Mouse (Mus musculus) erythroid progenitor cell, adult 5-6 weeks (primary cell): ENCODE measurements at regions not wholly inside any gene's neighbourhood (a gene's known extent, or its start where the extent isn't known, plus 50 kb on each side); places are given as distances from the start of the nearest gene placed in this dataset.
"Not testable (repeated sequence)": the region's sequence is repeated elsewhere in the genome, so short reads cannot be mapped to it uniquely, and the experiment has no call there.

Experiments used
- ATAC-seq: replicated peaks from 2 replicates; pipeline ENCODE4 v1.8.0; 2016; ENCODE audit warnings: moderate number of reproducible peaks, mild to moderate bottlenecking, moderate TSS enrichment, inconsistent platforms; ENCODE audit not compliant: poor library complexity, low FRiP score, severe bottlenecking

- ATAC-seq, result no peak
These were observed 209.5 kb downstream of the Sorl1 start for GRCm38 (mm10) chr9:41914611-41915010.

GRCm38 (mm10) chr9:41913911-41914310 is 210.2 kb downstream of the Sorl1 start:
- no peak for ATAC-seq

DNA sequence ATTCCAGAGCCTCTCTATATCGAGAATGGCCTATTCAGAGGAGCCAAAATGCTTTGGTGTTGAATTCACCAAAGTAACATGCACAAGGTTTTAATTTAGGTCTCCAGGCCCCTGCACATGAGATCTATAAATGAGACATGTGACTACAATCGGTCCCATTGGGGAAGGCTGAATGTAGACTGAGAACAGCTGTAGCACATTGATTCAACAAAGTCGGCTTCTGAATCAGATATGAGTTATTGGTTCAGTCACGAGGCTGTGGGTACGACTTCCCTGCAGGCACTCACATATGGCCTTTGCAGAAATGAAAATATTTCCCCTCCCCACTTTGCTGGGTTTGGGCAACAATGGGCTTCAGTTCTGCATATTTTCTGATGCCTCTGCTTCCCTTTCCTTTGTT is 211.6 kb downstream of the Sorl1 start:
- no peak for ATAC-seq

DNA sequence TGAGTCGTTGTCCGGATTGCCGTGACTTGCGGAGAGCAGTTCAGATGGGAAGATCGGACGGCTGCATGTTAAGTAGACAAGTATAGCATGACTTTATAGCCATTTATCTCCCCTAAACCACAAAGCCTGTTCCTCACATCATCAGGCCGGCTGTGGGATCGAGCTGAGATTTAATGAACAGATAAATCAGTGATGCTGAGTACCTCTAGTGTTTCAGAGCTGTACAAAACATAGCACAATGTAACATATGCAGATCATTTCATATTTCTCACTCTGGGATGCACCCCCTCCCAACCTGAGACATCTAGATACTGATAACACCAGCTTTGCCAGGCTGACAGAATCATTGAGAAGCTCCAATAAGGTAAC is 223.5 kb downstream of the Sorl1 start:
- no peak for ATAC-seq

DNA sequence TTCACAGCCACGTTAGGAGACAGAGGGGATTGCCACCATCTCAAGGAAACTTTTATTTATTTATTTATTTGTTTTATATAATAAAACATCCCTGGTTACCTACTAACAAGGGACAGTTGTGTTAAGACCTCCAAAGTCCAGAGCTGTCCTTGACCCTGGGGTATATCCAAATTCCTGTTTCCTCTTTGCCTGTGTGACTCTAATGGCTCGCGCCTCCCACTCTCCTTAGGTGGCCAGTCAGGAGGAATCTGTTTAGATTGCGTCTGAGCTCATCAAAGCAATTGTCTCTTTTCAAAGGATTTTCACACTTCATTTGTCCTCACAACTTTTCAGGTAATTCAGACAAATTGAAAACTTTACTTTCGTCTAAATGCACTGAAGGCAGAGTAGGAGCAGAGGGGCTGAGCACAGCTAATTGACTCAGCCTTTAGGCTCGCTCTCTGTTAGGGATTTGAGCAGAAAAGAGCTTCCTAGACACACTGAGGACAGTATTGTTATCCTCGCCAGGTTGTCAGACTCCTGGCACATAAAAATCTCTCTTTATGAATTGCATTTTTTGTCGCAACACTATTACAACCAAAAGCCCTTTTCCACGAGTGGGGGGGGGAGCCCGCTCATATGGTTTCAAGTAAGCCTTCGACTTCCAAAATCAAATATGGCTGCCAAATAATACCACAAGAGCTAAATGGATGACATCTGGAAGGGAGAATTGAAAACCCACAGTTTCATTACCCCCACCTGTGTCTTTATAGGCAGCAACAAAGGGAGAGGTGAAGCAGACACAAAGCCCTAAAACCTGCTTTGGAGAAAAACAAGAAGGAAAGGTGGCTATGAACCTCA is 224.1 kb downstream of the Sorl1 start:
- no peak for ATAC-seq

DNA sequence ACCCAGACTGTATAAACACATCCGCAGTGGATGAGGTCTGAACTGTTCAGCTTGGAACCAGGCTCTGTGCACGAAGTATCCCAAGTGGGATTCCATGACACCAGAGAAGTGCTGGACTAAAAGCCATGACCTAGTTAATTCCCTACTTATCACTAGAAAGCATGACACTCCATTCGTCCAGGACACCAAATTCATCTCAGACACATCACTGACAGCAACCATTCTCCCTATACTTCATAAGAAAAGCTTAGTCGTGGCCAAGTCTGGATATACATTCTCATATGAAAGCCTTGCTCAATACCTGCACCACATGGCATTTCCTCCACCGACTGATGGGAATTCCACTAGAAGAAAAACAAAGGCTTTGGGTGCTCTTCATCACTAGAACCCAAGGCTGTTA is 229.0 kb downstream of the Sorl1 start:
- no peak for ATAC-seq

DNA sequence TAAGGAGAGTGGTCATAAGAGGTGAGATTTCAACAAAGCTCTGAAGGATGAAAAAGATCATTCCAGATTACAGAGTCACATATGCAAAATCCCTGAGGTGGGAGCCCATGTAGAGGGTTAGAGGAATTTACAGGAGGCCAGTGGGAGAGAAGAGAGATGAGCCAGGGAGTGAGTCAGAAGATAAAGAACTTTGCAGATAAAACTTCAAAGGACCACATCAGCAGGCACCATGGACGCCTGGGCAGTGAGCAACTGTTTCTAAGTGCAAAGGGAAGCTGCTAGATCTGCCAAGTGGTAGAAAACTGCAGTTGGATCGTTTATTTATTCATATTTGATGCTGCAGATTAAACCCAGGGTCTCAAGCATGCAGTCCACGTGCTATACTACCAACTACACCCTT is 231.3 kb downstream of the Sorl1 start:
- ATAC-seq, result no peak

DNA sequence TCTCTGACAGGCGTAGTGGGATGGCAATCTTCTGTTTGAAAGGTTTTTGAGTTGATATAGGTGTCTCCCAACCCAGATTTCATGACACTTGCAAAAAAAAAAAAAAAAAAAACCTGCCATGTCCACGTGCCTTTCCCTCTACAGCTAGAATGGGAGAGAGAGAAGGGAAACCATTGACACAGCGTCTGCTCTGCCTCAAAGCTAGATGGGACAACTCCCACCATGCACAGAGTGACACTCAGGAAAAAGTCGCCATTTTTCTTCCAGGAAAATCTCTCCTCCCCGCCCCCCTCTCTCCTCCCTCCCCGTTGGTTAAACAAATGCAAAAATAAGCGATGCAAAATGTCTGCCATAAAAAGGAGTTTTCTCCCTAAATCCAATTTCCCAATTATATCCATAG is 232.9 kb downstream of the Sorl1 start:
- no peak for ATAC-seq

GRCm38 (mm10) chr9:41890273-41891141 is 233.6 kb downstream of the Sorl1 start:
- ATAC-seq, result no peak

DNA sequence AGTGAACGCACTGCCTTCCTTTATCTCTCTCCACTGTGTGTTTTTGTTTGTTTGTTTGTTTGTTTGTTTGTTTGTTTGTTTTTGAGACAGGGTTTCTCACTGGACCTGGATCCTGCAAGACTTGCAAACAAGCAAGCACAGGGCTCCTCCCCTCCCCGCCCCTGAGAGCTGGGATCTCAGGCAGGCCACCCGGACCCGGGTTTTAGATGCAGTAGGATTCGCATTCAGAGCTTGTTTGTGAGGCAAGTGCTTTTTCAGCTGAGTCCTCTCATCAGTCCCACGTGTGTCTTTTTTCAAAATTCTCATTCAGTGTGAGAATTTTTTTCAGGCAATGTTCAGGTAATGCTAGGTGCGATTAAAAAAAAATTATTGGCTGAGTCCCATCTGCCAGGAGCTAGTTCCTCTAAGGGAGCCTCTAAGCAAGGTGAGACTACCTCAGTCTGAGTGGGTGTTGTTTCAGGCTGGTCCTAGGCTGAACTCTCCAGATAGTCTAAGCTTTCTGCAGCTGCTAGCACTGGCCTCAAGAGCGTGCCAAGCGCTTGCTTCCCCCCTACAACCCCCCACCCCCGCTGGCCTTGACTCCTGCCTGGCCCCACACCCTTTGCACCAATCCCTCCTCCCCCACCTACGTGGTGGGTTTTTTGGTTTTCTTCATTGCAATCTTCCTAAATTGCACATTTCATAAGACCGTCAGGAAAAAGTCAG is 234.4 kb downstream of the Sorl1 start:
- no peak for ATAC-seq

- no peak for ATAC-seq
These were observed 235.4 kb downstream of the Sorl1 start for GRCm38 (mm10) chr9:41888616-41889150.

DNA sequence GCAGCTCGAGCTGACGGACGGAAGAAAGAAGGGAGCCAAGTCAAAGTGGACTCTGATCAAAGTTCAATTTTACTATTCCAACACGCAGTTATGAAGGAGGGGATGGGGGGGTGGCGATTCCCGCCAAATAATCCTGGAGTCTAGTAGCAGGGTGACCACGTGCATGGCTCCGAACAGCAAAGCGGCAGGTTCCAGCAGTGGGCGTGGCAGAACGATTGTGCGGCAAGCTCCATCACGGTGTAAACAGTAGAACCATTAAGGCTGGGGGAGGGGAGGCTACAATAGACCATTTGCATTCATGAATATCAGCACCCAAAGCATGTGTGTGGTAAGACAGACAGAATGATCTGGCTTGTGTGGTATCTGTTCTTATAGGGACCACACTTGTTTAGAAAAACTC is 237.6 kb downstream of the Sorl1 start:
- not testable (repeated sequence) for ATAC-seq

DNA sequence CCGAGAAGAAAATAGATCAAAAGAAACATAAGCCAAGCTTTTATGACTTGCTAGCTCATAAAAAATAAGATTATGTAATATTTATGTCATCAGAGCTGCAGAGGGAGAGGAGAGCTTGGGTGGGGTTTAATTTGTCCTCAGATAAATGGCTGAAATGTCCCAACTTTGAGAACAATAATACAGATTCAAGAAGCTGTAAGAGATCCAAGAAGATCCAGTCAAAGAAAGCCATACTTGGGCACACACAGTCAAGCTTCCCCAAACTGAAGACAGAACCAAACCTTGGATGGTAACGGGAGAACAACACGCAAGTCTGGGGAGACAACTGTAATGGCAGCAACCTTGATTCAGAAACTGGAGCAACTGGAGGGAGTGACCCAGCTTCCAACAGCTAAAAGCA is 243.6 kb downstream of the Sorl1 start:
- no peak for ATAC-seq

GRCm38 (mm10) chr9:41879080-41879479 is 245.0 kb downstream of the Sorl1 start:
- no peak for ATAC-seq

DNA sequence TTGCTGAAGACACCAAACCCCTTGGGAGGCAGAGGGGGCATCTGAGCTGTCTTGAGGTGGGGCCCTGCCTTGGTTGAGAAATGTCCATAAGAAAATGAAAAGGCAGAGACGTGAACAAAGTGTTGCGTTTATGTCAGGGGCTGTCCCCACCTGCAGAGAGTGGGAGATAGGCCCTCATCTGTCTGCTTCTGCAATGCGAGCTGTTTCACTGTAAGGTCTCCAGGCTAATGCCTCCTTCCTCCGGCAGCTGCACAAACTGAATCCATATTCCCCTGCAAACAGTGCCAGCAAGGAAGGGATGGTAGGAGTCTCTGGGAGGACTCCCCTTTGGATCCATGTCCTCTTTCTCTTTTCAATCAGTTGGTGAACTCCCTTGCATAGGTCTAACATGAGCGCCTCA is 263.0 kb downstream of the Sorl1 start:
- no peak for ATAC-seq

- ATAC-seq, result no peak
These were observed 263.4 kb downstream of the Sorl1 start for GRCm38 (mm10) chr9:41860681-41861080.

DNA sequence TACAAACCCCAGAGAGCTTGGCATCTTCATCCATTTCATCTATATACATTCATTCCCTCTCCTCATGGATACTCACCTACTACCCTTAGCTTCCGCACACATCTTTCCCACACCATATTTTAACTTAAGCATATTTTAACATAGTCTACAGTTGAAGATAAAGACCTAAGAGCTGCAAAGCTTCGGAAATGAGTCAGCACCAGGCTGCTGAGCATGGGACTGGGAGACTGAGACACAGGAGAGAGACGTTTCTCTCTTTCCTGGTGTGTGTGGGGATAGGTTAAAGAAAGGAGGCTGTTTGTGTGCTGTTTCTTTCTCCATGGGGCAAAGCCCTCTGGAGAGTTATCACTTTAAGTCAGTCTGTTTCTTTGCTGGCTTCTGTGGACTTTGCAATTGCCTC is 264.3 kb downstream of the Sorl1 start:
- no peak for ATAC-seq

DNA sequence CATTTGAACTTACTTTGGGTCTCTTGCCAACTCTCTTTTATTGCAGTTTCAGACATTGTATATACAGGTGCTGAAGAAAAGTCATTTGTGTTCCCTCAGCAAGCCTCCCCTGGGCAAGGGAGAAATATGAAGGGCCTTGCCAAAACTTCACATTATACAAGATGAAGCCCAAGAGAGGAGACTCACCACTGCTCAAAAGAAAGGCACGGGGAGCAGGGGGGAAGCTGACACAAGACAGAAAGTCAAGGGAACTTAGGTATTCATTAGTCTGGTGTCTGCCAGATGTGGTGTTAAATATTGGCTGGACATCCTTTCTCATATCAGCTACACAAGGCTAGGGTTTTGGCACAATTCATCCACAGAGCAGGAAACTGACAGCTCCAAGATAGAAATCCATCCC is 272.0 kb downstream of the Sorl1 start:
- no peak for ATAC-seq

GRCm38 (mm10) chr9:41849628-41850326 is 274.3 kb downstream of the Sorl1 start:
- ATAC-seq, result no peak

GRCm38 (mm10) chr9:41844616-41845015 is 279.5 kb downstream of the Sorl1 start:
- no peak for ATAC-seq
